Mouse (Mus musculus) gastrocnemius, postnatal 36 days (tissue): ENCODE measurements around the gene Chd6. TPM values are rescaled to one million over a fixed set of nuclear protein-coding genes. Genes with fewer than 3 reads are reported as not detected.
"Not testable (repeated sequence)": the region's sequence is repeated elsewhere in the genome, so short reads cannot be mapped to it uniquely, and the experiment has no call there.

Source experiments
- DNase-seq, 2 experiments: peaks; one replicate each; pipeline ENCODE4 v3.0.0; 2022
- intact Hi-C: fragments of 180-260 bp; cut with DNase I; formaldehyde crosslinking; loops from one replicate; pipeline ENCODE4 v1.15.1; 2025
- total RNA-seq, 2 experiments: library from RNA; stranded (reverse); gene quantifications; 2 replicates each; pipeline ENCODE4 v1.2.3; 2021

Gene Chd6
- total RNA-seq, 2 experiments from 2014 or later, result 11.0 to 12.0 TPM

GRCm38 (mm10) chr2:160992465-160992864 is 116.4 kb downstream of the Chd6 start:
- intact Hi-C loops, result no loop called here

GRCm38 (mm10) chr2:160990339-160991070 is 118.4 kb downstream of the Chd6 start:
- DNase-seq, result no peak
- intact Hi-C loops, result no loop called here

More at GRCm38 (mm10) chr2:160992465-160992864, 116.4 kb downstream of the Chd6 start:
- DNase-seq, result no peak

- DNase-seq, result no peak
- intact Hi-C loops, result no loop called here
These were observed 121.4 kb downstream of the Chd6 start for GRCm38 (mm10) chr2:160987503-160987902.

GRCm38 (mm10) chr2:160982636-160983035 is 126.2 kb downstream of the Chd6 start:
- no peak for DNase-seq
- intact Hi-C loops, result no loop called here

- no peak for DNase-seq
- intact Hi-C loops, result no loop called here
These were observed 127.1 kb downstream of the Chd6 start for GRCm38 (mm10) chr2:160981791-160982190.

GRCm38 (mm10) chr2:160978651-160979050 is 130.2 kb downstream of the Chd6 start:
- no peak for DNase-seq
- intact Hi-C loops, result no loop called here

- intact Hi-C loops, result no loop called here
- no peak for DNase-seq
These were observed 131.6 kb downstream of the Chd6 start for GRCm38 (mm10) chr2:160977248-160977647.

- intact Hi-C loops, result no loop called here
These were observed 135.1 kb downstream of the Chd6 start for GRCm38 (mm10) chr2:160973648-160974215.

GRCm38 (mm10) chr2:160972103-160972792 is 136.6 kb downstream of the Chd6 start:
- no peak for DNase-seq
- intact Hi-C loops, result no loop called here

More at GRCm38 (mm10) chr2:160973648-160974215, 135.1 kb downstream of the Chd6 start:
- no peak for DNase-seq

- intact Hi-C loops, result no loop called here
- DNase-seq, result no peak
These were observed 146.7 kb downstream of the Chd6 start for GRCm38 (mm10) chr2:160962149-160962548.

- intact Hi-C loops, result no loop called here
- DNase-seq, result no peak
These were observed 147.8 kb downstream of the Chd6 start for GRCm38 (mm10) chr2:160960956-160961646.

GRCm38 (mm10) chr2:160959901-160960300 is 149.0 kb downstream of the Chd6 start:
- intact Hi-C loops, result no loop called here
- peak; percentile 40 to 51 for DNase-seq

- no peak for DNase-seq
- intact Hi-C loops, result no loop called here
These were observed 150.1 kb downstream of the Chd6 start for GRCm38 (mm10) chr2:160958737-160959136.

- DNase-seq, intact Hi-C loops: not testable (repeated sequence)
These were observed 151.1 kb downstream of the Chd6 start for GRCm38 (mm10) chr2:160957801-160958200.

- intact Hi-C loops, DNase-seq: not testable (repeated sequence)
These were observed 151.6 kb downstream of the Chd6 start for GRCm38 (mm10) chr2:160957307-160957706.

GRCm38 (mm10) chr2:160955331-160955730 is 153.5 kb downstream of the Chd6 start:
- intact Hi-C loops, result no loop called here
- DNase-seq, result no peak

- DNase-seq, result no peak
- intact Hi-C loops, result no loop called here
These were observed 154.3 kb downstream of the Chd6 start for GRCm38 (mm10) chr2:160954541-160954940.

- no peak for DNase-seq
- intact Hi-C loops, result no loop called here
These were observed 155.6 kb downstream of the Chd6 start for GRCm38 (mm10) chr2:160953131-160953873.

- intact Hi-C loops, result no loop called here
- DNase-seq, result no peak
These were observed 157.3 kb downstream of the Chd6 start for GRCm38 (mm10) chr2:160951595-160951994.

- DNase-seq, result no peak
- intact Hi-C loops, result no loop called here
These were observed 166.4 kb downstream of the Chd6 start for GRCm38 (mm10) chr2:160942443-160942842.
